In the genomic region with DNA sequence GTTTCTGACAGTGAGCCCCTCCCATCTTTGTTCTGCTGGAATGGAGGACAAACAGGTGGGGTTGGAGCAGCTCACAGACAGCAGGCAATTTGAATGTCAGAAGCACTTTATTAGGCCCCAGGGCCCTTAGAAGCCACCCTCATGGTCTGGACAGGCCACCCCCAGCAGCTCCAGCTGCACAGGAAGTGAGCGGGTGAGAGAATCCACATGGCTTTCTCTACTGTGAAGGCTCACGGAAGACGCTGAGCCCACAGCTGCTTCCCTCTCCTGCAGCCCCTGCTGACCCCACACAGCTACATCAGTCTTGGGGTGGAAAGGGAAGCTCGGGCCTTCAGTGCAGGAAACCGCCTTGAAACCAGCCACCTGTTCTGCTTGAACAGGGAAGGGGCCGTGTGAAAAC, we compare ENCODE assay signal across 18 mouse cellular contexts. TPM values are rescaled to one million over a fixed set of nuclear protein-coding genes. Genes with fewer than 3 reads are reported as not detected.
A peak's percentile ranks its signal among the peaks of the same experiment; 100 is the strongest.
DNase-seq lines count a peak whose midpoint lies in the region; ATAC-seq and TF ChIP-seq lines count a peak whose summit lies in the region.
"Had no signal": no experiment of that assay in that cellular context is flagged by ENCODE, and none has a peak within 500 bp of the region (broad histone marks: within the 10 kb centered on the region; RNA-seq: fewer than 3 reads in every experiment).

No protein-coding gene starts in this region.

- no peak for TF ChIP-seq POLR2A in kidney, adult 2 months (IDR thresholded peaks at IDR 0.05; ENCODE audit: low read depth, low read length)
- TF ChIP-seq POLR2A in lung, adult 2 months (IDR thresholded peaks at IDR 0.05; ENCODE audit: borderline replicate concordance, extremely low read depth, low read depth, low read length): no peak

- no peak overlapping the region for H3K9ac ChIP-seq in kidney, embryonic 16.5 days (replicated peaks; ENCODE audit: low read length)
- no peak overlapping the region for H3K9ac ChIP-seq in intestine, embryonic 15.5 days
- no peak overlapping the region for H3K9ac ChIP-seq in stomach, embryonic 15.5 days
- H3K9ac ChIP-seq: forebrain, postnatal 0 days; heart, embryonic 13.5 days; hindbrain, embryonic 14.5 days; lung, embryonic 15.5 days had no signal

- TF ChIP-seq CTCF in kidney, adult 2 months (conservative IDR thresholded peaks at IDR 0.05; ENCODE audit: insufficient read depth, insufficient read length, low read depth, low read length): no peak
- no peak for TF ChIP-seq CTCF in lung, adult 2 months (IDR thresholded peaks at IDR 0.05; ENCODE audit: insufficient read depth, low read length)

- peak; percentile 66 for ATAC-seq in kidney, embryonic 16.5 days (ENCODE audit: low FRiP score, low TSS enrichment)
- ATAC-seq in intestine, embryonic 15.5 days: peak; percentile 64
- peak; percentile 53; the same call in 1 of the 2 replicates for ATAC-seq in stomach, embryonic 15.5 days (ENCODE audit: insufficient read depth, low FRiP score, low read depth)
- no peak for ATAC-seq in CD4-positive, CD25-positive, alpha-beta regulatory T cell, adult 4 months
- ATAC-seq: activated CD4-positive, CD25-positive, alpha-beta regulatory T cell, adult 4 months; forebrain, postnatal 0 days had no signal

- intact Hi-C loops in gastrocnemius, postnatal 14 days (cut with DNase I; ENCODE audit: low total_unique reads): no loop called here

- no peak overlapping the region for H3K4me3 ChIP-seq in kidney, embryonic 16.5 days (ENCODE audit: low read length)
- no peak overlapping the region for H3K4me3 ChIP-seq in kidney, adult 2 months (ENCODE audit: insufficient read depth, low read depth, low read length)
- H3K4me3 ChIP-seq in lung, adult 2 months (replicated peaks; ENCODE audit: extremely low read depth, low read depth, low read length): no peak overlapping the region
- H3K4me3 ChIP-seq in intestine, embryonic 15.5 days (replicated peaks): no peak overlapping the region
- H3K4me3 ChIP-seq in stomach, embryonic 15.5 days (replicated peaks): no peak overlapping the region
- H3K4me3 ChIP-seq: heart, embryonic 13.5 days; layer of hippocampus, adult 2 months; lung, embryonic 15.5 days; myocyte had no signal

- no peak overlapping the region for H3K4me2 ChIP-seq in kidney, embryonic 16.5 days (replicated peaks; ENCODE audit: low read depth, low read length)
- no peak overlapping the region for H3K4me2 ChIP-seq in intestine, embryonic 15.5 days (replicated peaks)
- H3K4me2 ChIP-seq in stomach, embryonic 15.5 days: no peak overlapping the region
- H3K4me2 ChIP-seq: heart, embryonic 13.5 days; hindbrain, embryonic 14.5 days; lung, embryonic 15.5 days; midbrain, embryonic 11.5 days had no signal

- H3K9me3 ChIP-seq in kidney, embryonic 16.5 days (ENCODE audit: low read length): no peaks in the 10 kb centered on the region
- no peaks in the 10 kb centered on the region for H3K9me3 ChIP-seq in intestine, embryonic 15.5 days
- H3K9me3 ChIP-seq in stomach, embryonic 15.5 days: no peaks in the 10 kb centered on the region
- H3K9me3 ChIP-seq: heart, embryonic 13.5 days; lung, embryonic 15.5 days had no signal

- peaks cover 20% of the 10 kb centered on the region for H3K36me3 ChIP-seq in kidney, embryonic 16.5 days (ENCODE audit: insufficient read depth, low read length)
- no peaks in the 10 kb centered on the region for H3K36me3 ChIP-seq in kidney, adult 2 months (ENCODE audit: control insufficient read depth, insufficient read depth, low read length)
- no peaks in the 10 kb centered on the region for H3K36me3 ChIP-seq in intestine, embryonic 15.5 days
- H3K36me3 ChIP-seq in stomach, embryonic 15.5 days: peaks cover 13% of the 10 kb centered on the region; the same call in 1 of the 2 replicates

- peak overlapping the region; percentile 47 for H3K27ac ChIP-seq in kidney, embryonic 16.5 days (ENCODE audit: low read length)
- H3K27ac ChIP-seq in kidney, adult 2 months (ENCODE audit: insufficient read depth, low read depth, low read length): no peak overlapping the region
- 0 out of 2 replicates have a peak overlapping the region, but pooled peaks have one; percentile 11 for H3K27ac ChIP-seq in intestine, embryonic 15.5 days
- no peak overlapping the region for H3K27ac ChIP-seq in stomach, embryonic 15.5 days
- H3K27ac ChIP-seq: heart, embryonic 13.5 days; hindbrain, embryonic 14.5 days; layer of hippocampus, adult 2 months; lung, embryonic 15.5 days had no signal

- peaks cover 22% of the 10 kb centered on the region for H3K4me1 ChIP-seq in kidney, embryonic 16.5 days (ENCODE audit: insufficient read depth, low read length)
- H3K4me1 ChIP-seq in kidney, adult 2 months (ENCODE audit: control insufficient read depth, insufficient read depth, low read length): no peaks in the 10 kb centered on the region
- H3K4me1 ChIP-seq in lung, adult 2 months (ENCODE audit: control insufficient read depth, insufficient read depth, low read length): no peaks in the 10 kb centered on the region
- H3K4me1 ChIP-seq in intestine, embryonic 15.5 days (replicated peaks): peaks cover 17% of the 10 kb centered on the region
- H3K4me1 ChIP-seq in stomach, embryonic 15.5 days: peaks cover 11% of the 10 kb centered on the region; the same call in 1 of the 2 replicates
- H3K4me1 ChIP-seq: heart, embryonic 13.5 days had no signal

- peaks cover 3% of the 10 kb centered on the region; the same call in 1 of the 2 replicates for H3K27me3 ChIP-seq in kidney, embryonic 16.5 days (ENCODE audit: insufficient read depth, low read length)
- H3K27me3 ChIP-seq in kidney, adult 2 months (replicated peaks; ENCODE audit: control insufficient read depth, insufficient read depth, low read length): no peaks in the 10 kb centered on the region
- no peaks in the 10 kb centered on the region for H3K27me3 ChIP-seq in intestine, embryonic 15.5 days (replicated peaks)
- no peaks in the 10 kb centered on the region for H3K27me3 ChIP-seq in stomach, embryonic 15.5 days (replicated peaks)
- H3K27me3 ChIP-seq: lung, embryonic 15.5 days had no signal

- WGBS in kidney, embryonic 16.5 days: 25% methylated on average over 6 of the region's 6 CpGs
- 48% methylated on average over 6 of the region's 6 CpGs for WGBS in kidney, adult 2 months
- 40% methylated on average over 6 of the region's 6 CpGs for WGBS in lung, adult 2 months
- WGBS in intestine, embryonic 15.5 days: 33% methylated on average over 6 of the region's 6 CpGs
- 34% methylated on average over 6 of the region's 6 CpGs for WGBS in stomach, embryonic 15.5 days

- DNase-seq in kidney, adult 2 months: no peak
- peak; percentile 55 for DNase-seq in lung, postnatal 10 days
- DNase-seq in lung, adult 2 months: no peak
- DNase-seq in gastrocnemius, postnatal 14 days: no peak
- DNase-seq: embryo, embryonic 11 days; forebrain, postnatal 0 days; gastrocnemius, postnatal 10 days had no signal

RNA-seq across cellular contexts. Expression of a gene that starts 8.1 kb away (rescaled TPM):
- polyA plus RNA-seq in kidney, embryonic 16.5 days (2015; fragmentation: Nextera tagmentation; extraction: Ambion mirVana): 20.4 and 21.9 TPM in 2 replicates
- polyA plus RNA-seq in kidney, adult 2 months (2012; rRNA removed): 12.6 and 13.3 TPM in 2 replicates
- 9.1 and 10.6 TPM in 2 replicates for polyA plus RNA-seq in lung, adult 2 months (2012; rRNA removed)
- polyA plus RNA-seq in intestine, embryonic 15.5 days (2015; fragmentation: Nextera tagmentation; extraction: Ambion mirVana): 13.3 and 14.0 TPM in 2 replicates
- 12.5 and 12.8 TPM in 2 replicates for polyA plus RNA-seq in stomach, embryonic 15.5 days (2015; fragmentation: Nextera tagmentation; extraction: Ambion mirVana)
- total RNA-seq in gastrocnemius, postnatal 14 days (2021): 10 to 100 TPM; 11.2 to 11.3 TPM
- polyA plus RNA-seq in CD4-positive, CD25-positive, alpha-beta regulatory T cell, adult 4 months (2017; shearing (Covaris generic)): 10 to 100 TPM; 21.7 to 37.7 TPM

RNA-seq across cellular contexts. Expression of a gene that starts 8.2 kb away (rescaled TPM):
- polyA plus RNA-seq in kidney, embryonic 16.5 days (2015; fragmentation: Nextera tagmentation; extraction: Ambion mirVana): 52.4 and 52.9 TPM in 2 replicates
- 10.9 and 16.3 TPM in 2 replicates for polyA plus RNA-seq in kidney, adult 2 months (2012; rRNA removed)
- 6.6 and 7.5 TPM in 2 replicates for polyA plus RNA-seq in lung, adult 2 months (2012; rRNA removed)
- polyA plus RNA-seq in intestine, embryonic 15.5 days (2015; fragmentation: Nextera tagmentation; extraction: Ambion mirVana): 36.2 and 38.2 TPM in 2 replicates
- polyA plus RNA-seq in stomach, embryonic 15.5 days (2015; fragmentation: Nextera tagmentation; extraction: Ambion mirVana): 37.5 and 43.2 TPM in 2 replicates
- 10 to 100 TPM; 12.8 to 13.5 TPM for total RNA-seq in gastrocnemius, postnatal 14 days (2021)
- 10 to 100 TPM; 56.4 to 76.1 TPM for polyA plus RNA-seq in CD4-positive, CD25-positive, alpha-beta regulatory T cell, adult 4 months (2017; shearing (Covaris generic))

Comparison
In these comparisons a context has a peak if more than half of its experiments do, and no peak if none do; other contexts are left out.
1. H3K27ac ChIP-seq: peak in kidney, embryonic 16.5 days (single experiment) and intestine, embryonic 15.5 days (single experiment); none in kidney, adult 2 months (single experiment) and stomach, embryonic 15.5 days (single experiment).